Mouse (Mus musculus) heart, adult 2 months (tissue): ENCODE results near the gene Foxo6. TPM values are rescaled to one million over a fixed set of nuclear protein-coding genes. Genes with fewer than 3 reads are reported as not detected.

ENCODE experiments used
- DNase-seq, 2 experiments: peaks; one replicate each; pipeline ENCODE4 v3.0.0; 2021
- H3K27ac ChIP-seq: fragments of 200-600 bp; 2 replicates; pipeline ENCODE4 v1.8.1; 2022
- H3K27me3 ChIP-seq: fragments of 200-500 bp; 2 replicates; pipeline ENCODE4 v1.6.1; 2012; ENCODE audit warnings: mild to moderate bottlenecking, low read length, inconsistent platforms, mixed read lengths; ENCODE audit not compliant: control insufficient read depth, insufficient read depth
- H3K36me3 ChIP-seq: fragments of 200-500 bp; 2 replicates; pipeline ENCODE4 v1.6.1; 2012; ENCODE audit warnings: low read length, inconsistent platforms; ENCODE audit not compliant: control insufficient read depth, insufficient read depth
- H3K4me1 ChIP-seq: fragments of 200-500 bp; 2 replicates; pipeline ENCODE4 v1.6.1; 2011; ENCODE audit warnings: low read length; ENCODE audit not compliant: control insufficient read depth, insufficient read depth
- H3K4me3 ChIP-seq: fragments of 200-600 bp; 2 replicates; pipeline ENCODE4 v1.8.1; 2022
- H3K79me2 ChIP-seq: fragments of 200-500 bp; replicated peaks from 2 replicates; pipeline ENCODE4 v1.6.1; 2012; ENCODE audit warnings: mild to moderate bottlenecking, inconsistent platforms, low read length, moderate library complexity, mixed read lengths; ENCODE audit not compliant: control insufficient read depth, insufficient read depth
- H3K9ac ChIP-seq: fragments of 200-500 bp; 2 replicates; pipeline ENCODE4 v1.6.1; 2012; ENCODE audit warnings: low read depth, mild to moderate bottlenecking, control low read depth, inconsistent platforms, low read length, mixed read lengths
- CTCF ChIP-seq: fragments of 200-600 bp; IDR thresholded peaks from 2 replicates; pipeline ENCODE4 v1.8.1; 2022; ENCODE audit warnings: antibody characterized with exemption, mild to moderate bottlenecking, moderate library complexity
- EP300 ChIP-seq: fragments of 200-500 bp; IDR thresholded peaks from 2 replicates; pipeline ENCODE4 v1.6.1; 2011; ENCODE audit warnings: low read depth, low read length, control low read depth; ENCODE audit not compliant: insufficient read depth
- POLR2A ChIP-seq: fragments of 200-500 bp; IDR thresholded peaks from 2 replicates; pipeline ENCODE4 v1.6.1; 2011; ENCODE audit warnings: mild to moderate bottlenecking, low read depth, low read length, control low read depth; ENCODE audit not compliant: insufficient read depth
- WGBS: fragments of 180-500 bp; shearing (Covaris S2); methylation state at CpG from one replicate; pipeline ENCODE4 v1.1.7; 2018; 5-methylcytosine and 5-hydroxymethylcytosine counted together
- intact Hi-C: fragments of 180-260 bp; cut with DNase I; formaldehyde crosslinking; loops from one replicate; pipeline ENCODE4 v1.15.1; 2025
- long read RNA-seq: library from polyadenylated mRNA; stranded (forward); transcript quantifications from one replicate; pipeline ENCODE4 v2.0.0, GENCODE M21; 2021
- polyA plus RNA-seq: library from polyadenylated mRNA; depleted of rRNA; stranded (reverse); fragments of >200 nt; gene quantifications from 2 replicates; pipeline ENCODE4 v1.2.3, GENCODE M21; 2012; rRNA removed
- total RNA-seq, 2 experiments: library from RNA; stranded (reverse); gene quantifications; 2 replicates each; pipeline ENCODE4 v1.2.3; 2021

The Foxo6 gene
- total RNA-seq (1 to 10 TPM; 3.3 to 5.4 TPM), polyA plus RNA-seq (5.5 TPM in 2 replicates)
- long read RNA-seq, transcript Foxo6-201 (2 exons, 2,615 nt): major isoform, 5 of 6 reads
- long read RNA-seq, partial matches to known transcripts: 0 of 6 reads
- long read RNA-seq, other reads (novel, unspliced or antisense): 1 of 6 reads

GRCm38 (mm10) chr4:120287290-120288111, at the start of gene Foxo6:
Gene Foxo6 (minus strand): TSS chr4:120287349.
- intact Hi-C loops: no loop called here
- peak; percentile 97 to 98 for DNase-seq
- Histone ChIP-seq H3K4me1 (peaks cover 9% of the 10 kb centered on the region; the same call in 1 of the 2 replicates), H3K9ac (peak within 1 kb of the TSS; percentile 56), H3K79me2 (no peaks in the 10 kb centered on the region), H3K27me3 (no peaks in the 10 kb centered on the region), H3K36me3 (no peaks in the 10 kb centered on the region), H3K27ac (peak within 1 kb of the TSS; percentile 47), H3K4me3 (peak within 1 kb of the TSS; percentile 76)
- TF ChIP-seq CTCF (peak; percentile 98), POLR2A (0 out of 2 replicates have a peak, but pooled peaks have one; percentile 3), EP300 (no peak)
- WGBS: 1% methylated on average over 91 of the region's 99 CpGs

- DNase-seq: no peak
- WGBS: 93% methylated on average over 4 of the region's 4 CpGs
- H3K27ac ChIP-seq: no peak overlapping the region
- H3K36me3 ChIP-seq: no peaks in the 10 kb centered on the region
- no peak overlapping the region for H3K9ac ChIP-seq
- TF ChIP-seq CTCF (no peak), EP300 (no peak), POLR2A (no peak)
- H3K4me1 ChIP-seq: no peaks in the 10 kb centered on the region
- H3K79me2 ChIP-seq: no peaks in the 10 kb centered on the region
- intact Hi-C loops: no loop called here
- H3K27me3 ChIP-seq: no peaks in the 10 kb centered on the region; the same call in 1 of the 2 replicates
- no peak overlapping the region for H3K4me3 ChIP-seq
Observed at GRCm38 (mm10) chr4:120334316-120334715, 47.2 kb upstream of the Foxo6 start.

- no peaks in the 10 kb centered on the region; the same call in 1 of the 2 replicates for H3K27me3 ChIP-seq
- DNase-seq: no peak
- H3K36me3 ChIP-seq: no peaks in the 10 kb centered on the region
- H3K4me3 ChIP-seq: no peak overlapping the region
- intact Hi-C loops: no loop called here
- no peak overlapping the region for H3K9ac ChIP-seq
- WGBS: 29% methylated on average over 11 of the region's 11 CpGs
- no peak overlapping the region for H3K27ac ChIP-seq
- no peaks in the 10 kb centered on the region for H3K4me1 ChIP-seq
- TF ChIP-seq CTCF (no peak), EP300 (no peak), POLR2A (no peak)
- H3K79me2 ChIP-seq: no peaks in the 10 kb centered on the region
Observed at GRCm38 (mm10) chr4:120332934-120333421, 45.8 kb upstream of the Foxo6 start.

GRCm38 (mm10) chr4:120332405-120332933, 45.3 kb upstream of the Foxo6 start:
- 57% methylated on average over 7 of the region's 7 CpGs for WGBS
- intact Hi-C loops: no loop called here
- Histone ChIP-seq H3K9ac (no peak overlapping the region), H3K36me3 (no peaks in the 10 kb centered on the region), H3K27ac (no peak overlapping the region), H3K79me2 (no peaks in the 10 kb centered on the region), H3K4me3 (no peak overlapping the region), H3K27me3 (no peaks in the 10 kb centered on the region; the same call in 1 of the 2 replicates), H3K4me1 (no peaks in the 10 kb centered on the region)
- no peak for TF ChIP-seq POLR2A
- no peak for TF ChIP-seq EP300
- TF ChIP-seq CTCF: no peak
- no peak for DNase-seq

GRCm38 (mm10) chr4:120331992-120332391, 44.8 kb upstream of the Foxo6 start:
- no peak overlapping the region for H3K9ac ChIP-seq
- intact Hi-C loops: no loop called here
- H3K79me2 ChIP-seq: no peaks in the 10 kb centered on the region
- TF ChIP-seq POLR2A: no peak
- TF ChIP-seq EP300: no peak
- no peak for TF ChIP-seq CTCF
- no peak for DNase-seq
- H3K4me3 ChIP-seq: no peak overlapping the region
- H3K27me3 ChIP-seq: no peaks in the 10 kb centered on the region; the same call in 1 of the 2 replicates
- H3K4me1 ChIP-seq: no peaks in the 10 kb centered on the region
- H3K36me3 ChIP-seq: no peaks in the 10 kb centered on the region
- 85% methylated on average over 7 of the region's 7 CpGs for WGBS
- H3K27ac ChIP-seq: no peak overlapping the region

- Histone ChIP-seq H3K27me3 (no peaks in the 10 kb centered on the region; the same call in 1 of the 2 replicates), H3K4me3 (no peak overlapping the region), H3K79me2 (no peaks in the 10 kb centered on the region), H3K27ac (no peak overlapping the region), H3K36me3 (no peaks in the 10 kb centered on the region), H3K4me1 (no peaks in the 10 kb centered on the region), H3K9ac (no peak overlapping the region)
- TF ChIP-seq CTCF (no peak), POLR2A (no peak), EP300 (no peak)
- DNase-seq: no peak
- 85% methylated on average over 2 of the region's 2 CpGs for WGBS
- intact Hi-C loops: no loop called here
Observed at GRCm38 (mm10) chr4:120331541-120331940, 44.4 kb upstream of the Foxo6 start.
